Mouse (Mus musculus): ENCODE results near the gene Hoxd13.

Hoxd13 gene

GRCm38 (mm10) chr2:74667842-74668357, at the start of gene Hoxd13:
Hoxd13 (plus strand) TSS chr2:74668310.
- TF ChIP-seq GATA4 (IDR thresholded peaks at IDR 0.05; ENCODE audit: insufficient replicate concordance, low read length), result no peak

DNA sequence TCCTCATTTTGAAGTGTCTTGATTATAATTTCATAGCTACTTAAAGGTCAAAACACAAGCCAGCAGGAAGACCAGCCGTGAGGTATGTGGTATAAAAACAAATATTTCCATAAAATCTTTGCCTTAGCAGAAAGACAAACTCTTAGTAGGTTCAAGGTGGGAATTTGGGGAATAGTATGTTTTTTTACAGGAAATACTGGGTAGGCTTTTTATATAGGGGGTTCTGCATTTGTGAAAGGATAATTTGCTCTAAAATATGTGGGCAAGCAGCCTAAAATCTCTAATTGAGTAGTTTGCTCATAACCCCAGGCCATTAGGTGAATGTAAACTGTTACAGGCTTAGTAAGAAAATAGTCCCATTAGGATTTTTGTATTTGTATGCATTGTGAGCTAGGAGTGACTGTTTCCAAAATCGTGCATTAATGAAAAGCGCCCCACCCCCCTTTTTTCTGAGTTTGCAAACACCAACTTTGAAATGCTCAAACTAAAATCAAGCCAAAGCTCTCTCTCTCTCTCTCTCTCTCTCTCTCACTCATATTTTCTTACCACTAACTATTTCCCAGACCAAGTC, 48.3 kb upstream of the Hoxd13 start:
- no peak for TF ChIP-seq GATA4 (IDR thresholded peaks at IDR 0.05; ENCODE audit: insufficient replicate concordance, low read length)

DNA sequence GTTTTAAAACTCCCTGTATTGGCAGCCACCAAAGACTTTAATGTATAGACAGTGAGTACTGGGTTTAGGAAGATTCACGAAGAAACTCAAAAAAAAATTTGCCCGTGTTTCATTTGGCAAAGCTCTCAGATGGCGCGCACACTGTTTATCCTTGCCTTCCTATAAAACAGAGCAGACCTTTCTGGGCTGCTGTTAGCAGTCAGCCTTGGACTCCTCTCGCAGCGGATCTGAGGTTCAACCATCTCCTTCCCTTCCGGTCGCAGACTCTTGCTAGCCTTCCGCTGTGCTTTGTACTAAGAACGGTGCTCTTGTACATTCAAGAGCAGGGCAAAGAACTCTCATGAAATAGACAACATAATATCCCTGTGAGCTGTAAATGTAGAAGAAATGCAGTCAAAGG, 47.7 kb upstream of the Hoxd13 start:
- no peak for TF ChIP-seq GATA4 (IDR thresholded peaks at IDR 0.05; ENCODE audit: insufficient replicate concordance, low read length)

DNA sequence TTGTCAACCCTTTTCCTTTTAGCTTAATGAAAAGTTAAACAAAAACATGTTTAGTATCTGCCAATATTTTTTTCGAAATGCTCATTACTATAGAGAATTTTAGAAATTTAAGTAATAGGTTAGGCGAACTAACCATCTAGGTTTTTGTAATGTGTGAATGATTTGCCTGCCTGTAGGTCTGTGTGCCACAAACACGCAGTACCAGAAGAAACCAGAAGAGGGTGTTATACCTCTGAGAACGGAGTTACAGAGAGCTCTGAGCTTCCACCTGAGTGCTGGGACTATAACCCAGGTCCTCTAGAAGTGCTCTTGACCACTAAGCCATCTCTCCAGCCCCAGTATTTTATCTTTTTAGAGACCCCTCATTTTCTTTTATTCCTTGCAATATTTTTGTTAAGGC, 32.7 kb upstream of the Hoxd13 start:
- no peak for TF ChIP-seq GATA4 (IDR thresholded peaks at IDR 0.05; ENCODE audit: insufficient replicate concordance, low read length)

GRCm38 (mm10) chr2:74642431-74642830, 25.7 kb upstream of the Hoxd13 start:
- no peak for TF ChIP-seq GATA4 (IDR thresholded peaks at IDR 0.05; ENCODE audit: insufficient replicate concordance, low read length)

- no peak for TF ChIP-seq GATA4 (IDR thresholded peaks at IDR 0.05; ENCODE audit: insufficient replicate concordance, low read length)
Observed at GRCm38 (mm10) chr2:74645631-74646030, 22.5 kb upstream of the Hoxd13 start.

- TF ChIP-seq GATA4 (IDR thresholded peaks at IDR 0.05; ENCODE audit: insufficient replicate concordance, low read length), result no peak
Observed at GRCm38 (mm10) chr2:74647082-74647864, 20.8 kb upstream of the Hoxd13 start.

DNA sequence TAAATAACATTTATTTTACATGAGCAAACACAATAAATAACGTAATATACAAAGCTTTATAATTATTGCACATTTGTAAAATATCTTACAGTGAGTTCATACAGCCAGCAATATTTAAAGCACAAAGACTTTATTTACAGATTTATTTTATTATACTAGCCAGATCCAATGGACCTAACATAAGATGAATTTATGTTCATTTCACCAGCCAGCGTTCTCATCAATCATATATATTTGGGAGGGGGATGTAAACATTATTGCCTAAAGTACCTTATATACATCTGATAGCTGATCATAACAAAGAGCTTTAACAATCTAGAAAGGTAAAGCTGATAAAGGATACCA, 15.1 kb upstream of the Hoxd13 start:
- no peak for TF ChIP-seq GATA4 (IDR thresholded peaks at IDR 0.05; ENCODE audit: insufficient replicate concordance, low read length)

DNA sequence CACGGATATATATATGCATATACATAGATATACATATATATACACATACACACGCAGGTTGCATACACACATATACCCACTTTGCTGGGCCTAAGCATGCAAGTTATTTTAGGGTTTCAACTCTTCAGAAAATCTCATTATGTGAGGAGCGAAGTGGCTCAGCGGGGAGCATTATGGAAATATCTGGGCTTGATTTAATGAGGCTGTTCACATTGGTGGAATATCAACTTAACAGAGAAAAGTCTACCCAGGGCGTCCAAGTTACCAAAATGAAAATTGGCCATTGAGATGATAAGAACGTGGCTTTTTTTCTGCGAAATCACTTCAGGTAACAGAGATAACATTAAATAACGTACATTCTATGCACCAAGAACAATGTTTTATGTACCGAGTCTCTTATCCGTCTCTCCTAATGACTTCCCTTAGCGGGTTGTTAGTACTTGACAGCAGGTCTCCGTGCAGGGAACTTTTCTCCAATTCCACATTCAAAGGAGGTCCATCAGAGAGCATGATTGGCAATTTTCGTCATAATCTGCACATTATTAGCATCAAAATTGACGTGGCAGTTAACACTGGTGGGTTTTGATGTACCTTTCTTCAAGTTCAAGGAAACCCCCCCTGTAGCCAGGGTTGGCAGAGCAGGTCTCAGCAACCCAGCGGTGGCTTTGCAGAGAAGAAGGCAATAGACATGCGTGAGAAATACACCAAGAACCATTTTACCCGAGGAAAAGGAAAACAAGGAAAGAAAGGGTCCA, 14.2 kb upstream of the Hoxd13 start:
- no peak for TF ChIP-seq GATA4 (IDR thresholded peaks at IDR 0.05; ENCODE audit: insufficient replicate concordance, low read length)

DNA sequence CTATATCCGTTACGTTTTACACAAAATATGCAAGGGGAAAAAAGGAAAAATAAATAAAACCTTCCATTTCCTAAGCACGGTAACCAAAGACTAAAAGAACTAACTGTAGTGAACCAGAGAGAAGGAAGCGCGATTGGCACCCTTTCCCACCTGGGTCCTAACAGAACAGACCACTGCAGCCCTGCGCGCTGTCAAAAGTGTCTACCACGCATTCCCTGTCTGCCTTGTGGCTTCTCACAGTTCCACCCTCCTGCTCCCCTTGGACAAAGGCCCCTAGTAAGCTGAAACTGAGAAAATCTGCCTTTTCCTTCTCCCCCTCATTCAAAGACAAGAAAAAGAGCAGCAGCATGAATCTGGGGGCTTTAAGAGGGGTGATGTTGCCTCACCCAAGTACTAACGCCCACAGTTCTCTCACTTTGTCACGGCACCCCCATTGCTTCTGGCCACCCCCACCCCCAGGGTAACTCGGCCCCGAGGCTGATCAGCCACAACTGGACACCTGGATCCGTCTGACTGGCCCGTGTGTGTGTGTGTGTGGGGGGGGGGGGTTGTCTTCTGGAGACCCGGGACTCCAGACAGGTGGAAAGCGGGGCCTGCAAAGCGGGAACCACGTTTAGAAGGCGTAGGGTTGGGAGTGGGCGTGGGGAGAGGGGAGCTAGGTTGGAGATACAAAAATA, 13.2 kb upstream of the Hoxd13 start:
- TF ChIP-seq GATA4 (IDR thresholded peaks at IDR 0.05; ENCODE audit: insufficient replicate concordance, low read length), result no peak

- no peak for TF ChIP-seq GATA4 (IDR thresholded peaks at IDR 0.05; ENCODE audit: insufficient replicate concordance, low read length)
Observed at GRCm38 (mm10) chr2:74655420-74655781, 12.7 kb upstream of the Hoxd13 start.

DNA sequence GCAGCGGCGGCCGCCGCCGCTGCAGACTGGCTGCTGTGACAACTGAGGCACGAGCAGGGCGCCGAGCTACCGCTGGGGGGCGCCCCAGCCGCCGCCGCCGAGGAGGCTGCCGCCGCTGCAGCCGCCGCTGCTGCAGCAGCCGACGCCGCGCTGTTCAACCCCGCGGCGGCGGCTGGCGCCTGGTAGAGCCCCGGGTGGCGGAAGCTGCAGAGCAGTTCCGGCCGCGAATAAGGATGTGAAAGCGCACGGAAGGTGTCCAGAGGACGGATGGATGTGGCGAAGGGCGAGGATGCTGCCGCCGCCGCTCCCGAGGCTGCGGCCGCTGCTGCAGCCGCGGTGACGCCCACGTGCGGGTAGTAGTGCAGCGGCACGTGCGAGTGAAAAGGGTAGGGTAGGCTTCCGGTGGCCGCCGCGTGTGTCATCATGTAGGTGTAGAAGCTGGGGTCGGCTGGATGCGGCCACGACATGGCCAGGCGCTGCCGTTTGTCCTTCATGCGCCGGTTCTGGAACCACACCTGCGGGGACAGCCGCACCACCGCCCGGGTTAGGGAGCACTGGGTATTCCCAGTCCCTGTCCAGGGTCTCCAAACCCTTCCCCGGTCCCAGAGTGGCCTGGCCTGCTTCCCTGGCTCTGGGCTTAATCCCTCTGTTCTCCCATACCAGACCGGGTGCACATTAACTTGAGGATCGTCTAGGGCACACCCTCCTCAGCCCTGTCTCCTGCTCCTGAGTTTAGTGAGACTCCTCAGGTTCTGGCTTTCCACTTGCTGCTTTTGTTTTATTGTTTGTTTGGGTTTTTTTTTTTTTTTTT, 12.1 kb upstream of the Hoxd13 start:
- no peak for TF ChIP-seq GATA4 (IDR thresholded peaks at IDR 0.05; ENCODE audit: insufficient replicate concordance, low read length)

- no peak for TF ChIP-seq GATA4 (IDR thresholded peaks at IDR 0.05; ENCODE audit: insufficient replicate concordance, low read length)
Observed at GRCm38 (mm10) chr2:74656632-74657021, 11.5 kb upstream of the Hoxd13 start.

DNA sequence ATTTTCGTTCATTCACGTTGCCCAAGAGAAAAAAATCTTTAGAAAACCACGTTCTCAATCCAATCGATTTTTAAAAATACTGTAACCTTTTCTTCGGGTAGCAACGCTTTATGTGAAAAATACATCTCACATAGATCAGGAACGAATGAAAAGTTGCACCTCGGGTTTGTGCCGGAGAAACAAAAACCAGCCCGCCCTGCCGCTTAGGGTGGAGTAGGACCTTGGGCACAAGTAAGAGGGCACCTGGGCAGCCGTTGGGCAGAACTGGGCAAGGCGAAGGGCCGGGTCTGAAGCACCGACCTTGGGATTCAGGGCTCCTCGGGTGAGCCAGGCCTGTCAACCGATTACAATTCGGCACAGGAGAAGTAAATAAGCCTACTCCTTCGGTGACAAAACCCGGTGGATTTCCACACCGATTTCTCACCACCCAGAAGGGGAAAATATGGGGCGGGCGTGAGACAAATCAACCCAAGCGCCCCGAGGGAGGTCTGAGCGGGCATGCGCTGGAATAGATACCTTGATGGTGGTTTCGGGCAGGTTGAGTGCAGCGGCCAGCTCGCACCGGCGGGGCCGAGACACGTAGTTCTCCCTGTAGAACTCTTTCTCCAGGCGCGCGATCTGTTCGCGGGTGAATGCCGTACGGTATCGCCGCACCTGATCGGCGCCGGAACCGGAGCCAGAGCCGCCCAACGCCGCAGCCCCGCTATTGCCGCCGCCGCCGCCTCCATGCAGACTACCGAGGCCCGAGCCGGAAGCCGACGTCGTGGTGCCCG, 10.7 kb upstream of the Hoxd13 start:
- no peak for TF ChIP-seq GATA4 (IDR thresholded peaks at IDR 0.05; ENCODE audit: insufficient replicate concordance, low read length)
